Mouse (Mus musculus): ENCODE results near the gene Nop10. TPM values are rescaled to one million over a fixed set of nuclear protein-coding genes. Genes with fewer than 3 reads are reported as not detected.

Nop10 gene
- 214 and 238 TPM in 2 replicates for polyA plus RNA-seq (2015; fragmentation: Nextera tagmentation; extraction: Ambion mirVana)

- 0% methylated on average over 36 of the region's 36 CpGs for WGBS
- H3K27ac ChIP-seq (ENCODE audit: low read length): peak within 1 kb of the TSS; percentile 82
- H3K4me3 ChIP-seq (ENCODE audit: low read length): peak within 1 kb of the TSS; percentile 71
- peaks cover 11% of the 10 kb centered on the region for H3K4me1 ChIP-seq (ENCODE audit: control insufficient read depth, insufficient read depth, low read length)
- no peaks in the 10 kb centered on the region for H3K36me3 ChIP-seq (ENCODE audit: control insufficient read depth, insufficient read depth, low read length)
- no peaks in the 10 kb centered on the region for H3K27me3 ChIP-seq (replicated peaks; ENCODE audit: control insufficient read depth, insufficient read depth, low read length)
- peak within 1 kb of the TSS; percentile 74 for H3K9ac ChIP-seq (ENCODE audit: low read depth, low read length)
- peak within 1 kb of the TSS; percentile 66 for H3K4me2 ChIP-seq (ENCODE audit: low read depth, low read length)
- peak; percentile 59 for ATAC-seq
- no peaks in the 10 kb centered on the region for H3K9me3 ChIP-seq (ENCODE audit: control insufficient read depth, low read length)
These were observed at the start of gene Nop10 for GRCm38 (mm10) chr2:112261748-112262653. TSS of gene Nop10 (plus strand) at chr2:112261926.

- no peaks in the 10 kb centered on the region for H3K4me1 ChIP-seq (ENCODE audit: control insufficient read depth, insufficient read depth, low read length)
- ATAC-seq: no peak
- H3K27ac ChIP-seq (ENCODE audit: low read length): no peak overlapping the region
- no peaks in the 10 kb centered on the region for H3K27me3 ChIP-seq (replicated peaks; ENCODE audit: control insufficient read depth, insufficient read depth, low read length)
- no peaks in the 10 kb centered on the region for H3K36me3 ChIP-seq (ENCODE audit: control insufficient read depth, insufficient read depth, low read length)
- no peak overlapping the region for H3K4me3 ChIP-seq (ENCODE audit: low read length)
- 12% methylated on average over 1 of the region's 1 CpGs for WGBS
- no peak overlapping the region for H3K4me2 ChIP-seq (ENCODE audit: low read depth, low read length)
- no peaks in the 10 kb centered on the region for H3K9me3 ChIP-seq (ENCODE audit: control insufficient read depth, low read length)
- no peak overlapping the region for H3K9ac ChIP-seq (ENCODE audit: low read depth, low read length)
These were observed 45.7 kb upstream of the Nop10 start for GRCm38 (mm10) chr2:112215977-112216376.

GRCm38 (mm10) chr2:112217614-112218013 lies 44.1 kb upstream of the Nop10 start:
- Histone ChIP-seq H3K9ac (ENCODE audit: low read depth, low read length) (no peak overlapping the region), H3K27ac (ENCODE audit: low read length) (no peak overlapping the region), H3K27me3 (replicated peaks; ENCODE audit: control insufficient read depth, insufficient read depth, low read length) (no peaks in the 10 kb centered on the region), H3K4me1 (ENCODE audit: control insufficient read depth, insufficient read depth, low read length) (no peaks in the 10 kb centered on the region), H3K36me3 (ENCODE audit: control insufficient read depth, insufficient read depth, low read length) (no peaks in the 10 kb centered on the region), H3K9me3 (ENCODE audit: control insufficient read depth, low read length) (no peaks in the 10 kb centered on the region), H3K4me3 (ENCODE audit: low read length) (no peak overlapping the region), H3K4me2 (ENCODE audit: low read depth, low read length) (no peak overlapping the region)
- ATAC-seq: no peak
- 70% methylated on average over 6 of the region's 6 CpGs for WGBS

- Histone ChIP-seq H3K4me1 (ENCODE audit: control insufficient read depth, insufficient read depth, low read length) (no peaks in the 10 kb centered on the region), H3K9ac (ENCODE audit: low read depth, low read length) (no peak overlapping the region), H3K36me3 (ENCODE audit: control insufficient read depth, insufficient read depth, low read length) (no peaks in the 10 kb centered on the region), H3K27ac (ENCODE audit: low read length) (no peak overlapping the region), H3K27me3 (replicated peaks; ENCODE audit: control insufficient read depth, insufficient read depth, low read length) (no peaks in the 10 kb centered on the region), H3K4me3 (ENCODE audit: low read length) (no peak overlapping the region), H3K4me2 (ENCODE audit: low read depth, low read length) (no peak overlapping the region), H3K9me3 (ENCODE audit: control insufficient read depth, low read length) (no peaks in the 10 kb centered on the region)
- 71% methylated on average over 5 of the region's 5 CpGs for WGBS
- no peak for ATAC-seq
These were observed 40.8 kb upstream of the Nop10 start for GRCm38 (mm10) chr2:112220880-112221279.

GRCm38 (mm10) chr2:112222607-112223006 lies 39.1 kb upstream of the Nop10 start:
- Histone ChIP-seq H3K4me1 (ENCODE audit: control insufficient read depth, insufficient read depth, low read length) (no peaks in the 10 kb centered on the region), H3K4me3 (ENCODE audit: low read length) (no peak overlapping the region), H3K27ac (ENCODE audit: low read length) (no peak overlapping the region), H3K36me3 (ENCODE audit: control insufficient read depth, insufficient read depth, low read length) (no peaks in the 10 kb centered on the region), H3K27me3 (replicated peaks; ENCODE audit: control insufficient read depth, insufficient read depth, low read length) (no peaks in the 10 kb centered on the region), H3K9ac (ENCODE audit: low read depth, low read length) (no peak overlapping the region), H3K4me2 (ENCODE audit: low read depth, low read length) (no peak overlapping the region), H3K9me3 (ENCODE audit: control insufficient read depth, low read length) (no peaks in the 10 kb centered on the region)
- ATAC-seq: no peak
- 71% methylated on average over 5 of the region's 5 CpGs for WGBS

GRCm38 (mm10) chr2:112224356-112224755 lies 37.4 kb upstream of the Nop10 start:
- ATAC-seq: no peak
- Histone ChIP-seq H3K4me2 (ENCODE audit: low read depth, low read length) (no peak overlapping the region), H3K9me3 (ENCODE audit: control insufficient read depth, low read length) (no peaks in the 10 kb centered on the region), H3K36me3 (ENCODE audit: control insufficient read depth, insufficient read depth, low read length) (no peaks in the 10 kb centered on the region), H3K9ac (ENCODE audit: low read depth, low read length) (no peak overlapping the region), H3K4me1 (ENCODE audit: control insufficient read depth, insufficient read depth, low read length) (no peaks in the 10 kb centered on the region), H3K4me3 (ENCODE audit: low read length) (no peak overlapping the region), H3K27me3 (replicated peaks; ENCODE audit: control insufficient read depth, insufficient read depth, low read length) (no peaks in the 10 kb centered on the region), H3K27ac (ENCODE audit: low read length) (no peak overlapping the region)
- WGBS: 54% methylated on average over 4 of the region's 4 CpGs

GRCm38 (mm10) chr2:112232623-112233022 lies 29.1 kb upstream of the Nop10 start:
- Histone ChIP-seq H3K27me3 (replicated peaks; ENCODE audit: control insufficient read depth, insufficient read depth, low read length) (no peaks in the 10 kb centered on the region), H3K4me3 (ENCODE audit: low read length) (no peak overlapping the region), H3K4me1 (ENCODE audit: control insufficient read depth, insufficient read depth, low read length) (no peaks in the 10 kb centered on the region), H3K4me2 (ENCODE audit: low read depth, low read length) (no peak overlapping the region), H3K27ac (ENCODE audit: low read length) (no peak overlapping the region), H3K9ac (ENCODE audit: low read depth, low read length) (no peak overlapping the region), H3K36me3 (ENCODE audit: control insufficient read depth, insufficient read depth, low read length) (no peaks in the 10 kb centered on the region), H3K9me3 (ENCODE audit: control insufficient read depth, low read length) (no peaks in the 10 kb centered on the region)
- ATAC-seq: no peak
- WGBS: 65% methylated on average over 1 of the region's 1 CpGs

- no peak for ATAC-seq
- WGBS: 81% methylated on average over 2 of the region's 2 CpGs
- Histone ChIP-seq H3K27ac (ENCODE audit: low read length) (no peak overlapping the region), H3K4me1 (ENCODE audit: control insufficient read depth, insufficient read depth, low read length) (peaks cover 2% of the 10 kb centered on the region; the same call in 1 of the 2 replicates), H3K9me3 (ENCODE audit: control insufficient read depth, low read length) (no peaks in the 10 kb centered on the region), H3K27me3 (replicated peaks; ENCODE audit: control insufficient read depth, insufficient read depth, low read length) (no peaks in the 10 kb centered on the region), H3K9ac (ENCODE audit: low read depth, low read length) (no peak overlapping the region), H3K36me3 (ENCODE audit: control insufficient read depth, insufficient read depth, low read length) (no peaks in the 10 kb centered on the region), H3K4me3 (ENCODE audit: low read length) (no peak overlapping the region), H3K4me2 (ENCODE audit: low read depth, low read length) (no peak overlapping the region)
These were observed 25.1 kb upstream of the Nop10 start for GRCm38 (mm10) chr2:112236620-112237019.

GRCm38 (mm10) chr2:112238006-112238405 lies 23.7 kb upstream of the Nop10 start:
- WGBS: 11% methylated on average over 4 of the region's 4 CpGs

More at GRCm38 (mm10) chr2:112238006-112238405, 23.7 kb upstream of the Nop10 start:
- no peaks in the 10 kb centered on the region for H3K9me3 ChIP-seq (ENCODE audit: control insufficient read depth, low read length)
- H3K27me3 ChIP-seq (replicated peaks; ENCODE audit: control insufficient read depth, insufficient read depth, low read length): no peaks in the 10 kb centered on the region
- no peak overlapping the region for H3K9ac ChIP-seq (ENCODE audit: low read depth, low read length)
- no peak overlapping the region for H3K27ac ChIP-seq (ENCODE audit: low read length)
- H3K4me1 ChIP-seq (ENCODE audit: control insufficient read depth, insufficient read depth, low read length): peaks cover 5% of the 10 kb centered on the region; the same call in 1 of the 2 replicates
- no peaks in the 10 kb centered on the region for H3K36me3 ChIP-seq (ENCODE audit: control insufficient read depth, insufficient read depth, low read length)
- no peak overlapping the region for H3K4me2 ChIP-seq (ENCODE audit: low read depth, low read length)
- no peak overlapping the region for H3K4me3 ChIP-seq (ENCODE audit: low read length)
- ATAC-seq: no peak
